Mouse (Mus musculus) limb, embryonic 14.5 days (tissue): ENCODE results near the gene Elavl3. TPM values are rescaled to one million over a fixed set of nuclear protein-coding genes. Genes with fewer than 3 reads are reported as not detected.
A peak's percentile ranks its signal among the peaks of the same experiment; 100 is the strongest.

Source experiments
- ATAC-seq: fragments of 200-750 bp; cut with Nextera tagmentation; 2 replicates; pipeline ENCODE4 v1.8.0; 2017; ENCODE audit warnings: low read depth, moderate number of reproducible peaks, moderate TSS enrichment; ENCODE audit not compliant: low FRiP score
- DNase-seq: peaks from one replicate; pipeline ENCODE4 v3.0.0-alpha.2; 2015; ENCODE audit warnings: low spot score
- H3K27ac ChIP-seq: fragments of 300-500 bp; sonication (generic); replicated peaks from 2 replicates; pipeline ENCODE4 v1.5.1; 2014; ENCODE audit warnings: low read depth, mild to moderate bottlenecking, low read length, moderate library complexity, mixed read lengths
- H3K27me3 ChIP-seq: fragments of 300-500 bp; sonication (generic); 2 replicates; pipeline ENCODE4 v1.6.1; 2014; ENCODE audit warnings: low read length, mixed read lengths; ENCODE audit not compliant: control insufficient read depth, insufficient read depth
- H3K36me3 ChIP-seq: fragments of 300-500 bp; sonication (generic); 2 replicates; pipeline ENCODE4 v1.6.1; 2014; ENCODE audit warnings: mild to moderate bottlenecking, low read length, moderate library complexity, mixed read lengths; ENCODE audit not compliant: control insufficient read depth, insufficient read depth
- H3K4me1 ChIP-seq: fragments of 300-500 bp; sonication (generic); 2 replicates; pipeline ENCODE4 v1.6.1; 2014; ENCODE audit warnings: antibody characterized with exemption, low read length, mixed read lengths; ENCODE audit not compliant: control insufficient read depth, insufficient read depth
- H3K4me2 ChIP-seq: fragments of 300-500 bp; sonication (generic); replicated peaks from 2 replicates; pipeline ENCODE4 v1.6.1; 2014; ENCODE audit warnings: low read depth, mild to moderate bottlenecking, low read length, moderate library complexity; ENCODE audit not compliant: severe bottlenecking
- H3K4me3 ChIP-seq: fragments of 300-500 bp; sonication (generic); replicated peaks from 2 replicates; pipeline ENCODE4 v1.5.1; 2014; ENCODE audit warnings: low read length
- H3K9ac ChIP-seq: fragments of 300-500 bp; sonication (generic); 2 replicates; pipeline ENCODE4 v1.6.1; 2014; ENCODE audit warnings: mild to moderate bottlenecking, low read depth, low read length, moderate library complexity; ENCODE audit not compliant: severe bottlenecking
- H3K9me3 ChIP-seq: fragments of 300-500 bp; sonication (generic); 2 replicates; pipeline ENCODE4 v1.6.1; 2016; ENCODE audit warnings: low read length; ENCODE audit not compliant: control insufficient read depth
- POLR2A ChIP-seq: fragments of 200-500 bp; IDR thresholded peaks from 2 replicates; pipeline ENCODE4 v1.8.0; 2012; ENCODE audit warnings: inconsistent platforms, mild to moderate bottlenecking, moderate library complexity, borderline replicate concordance; ENCODE audit not compliant: insufficient read depth, insufficient read length; ENCODE audit errors: extremely low read depth
- WGBS: fragments of 180-500 bp; shearing (Covaris S2); extraction: QIAGEN DNeasy Blood & Tissue Kit; methylation state at CpG from one replicate; pipeline ENCODE4 v1.1.7; 2014; 5-methylcytosine and 5-hydroxymethylcytosine counted together
- polyA plus RNA-seq, 2 experiments: library from polyadenylated mRNA; depleted of rRNA in 1 of 2; stranded (reverse) in 1 of 2; unstranded in 1 of 2; fragments of >200 nt; fragmentation: Nextera tagmentation in 1 of 2; extraction: Ambion mirVana in 1 of 2; gene quantifications; 2 replicates each; pipeline versions ENCODE4 v1.2.1 to v1.2.3; 2012 to 2014

Gene Elavl3
- polyA plus RNA-seq, 2 experiments: 0.67 TPM; not detected in 1

GRCm38 (mm10) chr9:22089986-22090385 lies 38.2 kb upstream of the Elavl3 start:
- Histone ChIP-seq H3K27me3 (no peaks in the 10 kb centered on the region), H3K4me3 (no peak overlapping the region), H3K9me3 (no peaks in the 10 kb centered on the region), H3K36me3 (no peaks in the 10 kb centered on the region), H3K27ac (no peak overlapping the region), H3K4me1 (peaks cover 5% of the 10 kb centered on the region), H3K9ac (no peak overlapping the region), H3K4me2 (no peak overlapping the region)
- TF ChIP-seq POLR2A: no peak
- DNase-seq (no peak), ATAC-seq (no peak)
- 86% methylated on average over 7 of the region's 7 CpGs for WGBS

GRCm38 (mm10) chr9:22089281-22089680 lies 37.5 kb upstream of the Elavl3 start:
- 93% methylated on average over 7 of the region's 7 CpGs for WGBS
- no peak for TF ChIP-seq POLR2A
- ATAC-seq: no peak
- Histone ChIP-seq H3K9ac (no peak overlapping the region), H3K27me3 (no peaks in the 10 kb centered on the region), H3K4me1 (peaks cover 5% of the 10 kb centered on the region), H3K9me3 (no peaks in the 10 kb centered on the region), H3K4me3 (no peak overlapping the region), H3K27ac (no peak overlapping the region), H3K36me3 (no peaks in the 10 kb centered on the region), H3K4me2 (no peak overlapping the region)
- DNase-seq: no peak

- Histone ChIP-seq H3K4me3 (no peak overlapping the region), H3K27me3 (no peaks in the 10 kb centered on the region), H3K36me3 (no peaks in the 10 kb centered on the region), H3K9ac (no peak overlapping the region), H3K9me3 (no peaks in the 10 kb centered on the region), H3K27ac (no peak overlapping the region), H3K4me1 (peaks cover 5% of the 10 kb centered on the region), H3K4me2 (no peak overlapping the region)
- no peak for DNase-seq
- no peak for TF ChIP-seq POLR2A
- no peak for ATAC-seq
- WGBS: 83% methylated on average over 2 of the region's 2 CpGs
These were observed 35.3 kb upstream of the Elavl3 start for GRCm38 (mm10) chr9:22087034-22087618.

GRCm38 (mm10) chr9:22086012-22086411 lies 34.2 kb upstream of the Elavl3 start:
- Histone ChIP-seq H3K9me3 (no peaks in the 10 kb centered on the region), H3K27me3 (no peaks in the 10 kb centered on the region), H3K36me3 (no peaks in the 10 kb centered on the region), H3K4me2 (peak overlapping the region; percentile 74), H3K9ac (peak overlapping the region; percentile 70), H3K27ac (no peak overlapping the region), H3K4me1 (peaks cover 5% of the 10 kb centered on the region), H3K4me3 (peak overlapping the region; percentile 77)
- DNase-seq (no peak), ATAC-seq (no peak)
- no peak for TF ChIP-seq POLR2A
- WGBS: 72% methylated on average over 6 of the region's 6 CpGs

GRCm38 (mm10) chr9:22085022-22085834 lies 33.4 kb upstream of the Elavl3 start, which contains the start of gene Ecsit:
Gene Ecsit (minus strand): TSS chr9:22085438.
- Histone ChIP-seq H3K4me1 (peaks cover 5% of the 10 kb centered on the region), H3K4me2 (peak within 1 kb of the TSS; percentile 74), H3K9me3 (no peaks in the 10 kb centered on the region), H3K27me3 (no peaks in the 10 kb centered on the region), H3K36me3 (no peaks in the 10 kb centered on the region), H3K9ac (peak within 1 kb of the TSS; percentile 70), H3K27ac (peak within 1 kb of the TSS; percentile 71), H3K4me3 (peak within 1 kb of the TSS; percentile 77)
- peak; percentile 35; the same call in 1 of the 2 replicates for TF ChIP-seq POLR2A
- WGBS: under 1% methylated on average over 47 of the region's 48 CpGs
- DNase-seq (peak; percentile 98), ATAC-seq (peak; percentile 99)
